Mouse (Mus musculus) cerebellum, postnatal 4 days (tissue): ENCODE measurements at regions not wholly inside any gene's neighbourhood (a gene's known extent, or its start where the extent isn't known, plus 50 kb on each side); places are given as distances from the start of the nearest gene placed in this dataset.
"Not testable (repeated sequence)": the region's sequence is repeated elsewhere in the genome, so short reads cannot be mapped to it uniquely, and the experiment has no call there.

Experiments used
- DNase-seq, 2 experiments: peaks; one replicate each; pipeline ENCODE4 v3.0.0; 2022; ENCODE audit warnings: low spot score in 2 of 2, mixed read lengths in 1 of 2

DNA sequence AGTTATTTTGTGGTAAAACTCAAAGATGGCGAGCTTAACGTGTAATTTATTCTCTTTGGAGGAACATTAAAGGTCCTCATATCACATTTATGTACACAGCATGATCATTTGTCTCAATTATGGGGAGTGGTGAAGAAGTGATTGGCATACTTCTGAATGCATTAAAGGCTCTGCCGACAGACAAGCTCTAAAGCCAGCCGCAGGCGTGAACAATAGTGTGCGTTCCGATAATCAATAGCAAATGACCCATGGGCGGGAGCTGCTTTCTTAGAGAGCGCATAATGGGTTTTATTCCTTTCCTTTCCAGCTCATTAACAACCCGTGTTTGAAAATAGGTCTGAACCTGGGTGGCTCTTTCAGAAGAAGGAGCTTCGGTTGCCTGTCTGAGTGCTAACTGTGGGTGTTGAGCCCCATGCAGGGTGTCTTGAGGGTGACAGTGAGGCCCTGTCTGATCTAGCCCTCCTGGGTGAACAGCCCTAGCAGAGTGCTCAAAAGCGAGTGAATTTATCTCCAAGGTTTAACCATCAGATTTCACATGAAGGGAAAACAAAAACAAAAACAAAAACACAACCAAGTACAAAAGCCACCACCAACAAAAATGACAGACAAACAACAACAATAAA, 210.5 kb downstream of the Zfp619 start:
- DNase-seq: no peak

DNA sequence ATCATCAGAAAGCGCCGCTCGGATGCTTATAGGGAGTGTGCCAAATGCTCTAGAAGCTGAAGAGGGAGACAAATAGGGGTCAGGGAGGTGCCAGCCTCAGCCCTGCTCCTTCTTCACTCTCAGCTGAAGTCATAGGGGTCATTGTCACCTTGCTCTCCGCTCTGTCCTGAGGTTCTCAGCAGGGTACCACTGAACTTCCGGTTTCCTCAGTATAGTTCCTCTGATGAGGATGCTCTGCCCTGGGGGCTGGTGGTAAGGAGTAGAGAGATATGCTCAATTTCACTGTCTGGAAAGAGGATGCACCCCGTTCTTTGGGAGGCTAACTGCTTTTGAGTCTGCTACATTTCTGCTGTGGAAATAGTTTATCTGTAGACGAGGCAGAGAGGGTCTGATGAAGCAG, 211.4 kb downstream of the Zfp619 start:
- DNase-seq: no peak

DNA sequence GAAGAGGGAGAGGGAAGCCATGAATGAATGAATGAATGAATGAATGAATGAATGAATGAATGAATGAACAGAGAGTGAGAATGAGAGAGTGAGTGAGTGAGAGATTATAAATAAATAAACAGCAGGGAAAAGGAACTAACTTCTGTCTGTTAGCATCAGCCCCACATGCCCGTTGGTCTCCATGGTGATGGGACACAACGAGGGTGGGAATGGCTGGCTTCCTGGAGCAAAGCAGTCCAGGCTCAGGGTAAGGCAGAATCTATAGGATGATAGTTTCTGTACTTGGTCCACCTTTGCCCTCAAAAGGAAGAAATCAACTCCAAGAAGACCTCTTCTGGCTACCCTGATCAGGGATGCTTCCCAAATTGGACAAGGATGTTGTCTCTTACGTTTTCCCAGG, 212.2 kb downstream of the Zfp619 start:
- DNase-seq: no peak

- DNase-seq: no peak
Observed at GRCm38 (mm10) chr7:39732790-39733189, 215.2 kb downstream of the Zfp619 start.

- not testable (repeated sequence) for DNase-seq
Observed at GRCm38 (mm10) chr7:39748395-39748794, 230.8 kb downstream of the Zfp619 start.

GRCm38 (mm10) chr7:39750448-39750847, 232.9 kb downstream of the Zfp619 start:
- no peak for DNase-seq

DNA sequence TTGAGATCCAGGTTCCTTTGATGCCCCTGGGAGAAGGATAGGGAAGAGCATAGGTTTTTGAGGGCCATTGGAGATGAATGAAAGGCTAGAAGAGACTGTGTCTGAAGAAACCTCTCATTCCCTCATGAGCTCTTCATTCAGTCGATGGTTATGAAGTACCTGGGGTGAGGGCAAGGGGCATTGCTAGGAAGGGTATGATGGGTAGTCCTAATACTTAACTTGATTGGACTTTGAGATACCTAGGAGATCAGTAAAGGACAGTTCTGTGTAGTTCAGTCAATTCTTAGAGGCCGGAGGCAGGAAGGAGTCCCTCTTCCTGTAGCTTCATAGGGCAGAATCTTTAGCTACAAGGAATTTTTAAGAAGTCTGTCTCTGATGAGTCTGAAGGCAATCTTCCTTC, 246.8 kb downstream of the Zfp619 start:
- no peak for DNase-seq

- no peak for DNase-seq
Observed at GRCm38 (mm10) chr7:39765094-39765493, 247.5 kb downstream of the Zfp619 start.

- DNase-seq: no peak
Observed at GRCm38 (mm10) chr7:39773291-39773690, 255.7 kb downstream of the Zfp619 start.

DNA sequence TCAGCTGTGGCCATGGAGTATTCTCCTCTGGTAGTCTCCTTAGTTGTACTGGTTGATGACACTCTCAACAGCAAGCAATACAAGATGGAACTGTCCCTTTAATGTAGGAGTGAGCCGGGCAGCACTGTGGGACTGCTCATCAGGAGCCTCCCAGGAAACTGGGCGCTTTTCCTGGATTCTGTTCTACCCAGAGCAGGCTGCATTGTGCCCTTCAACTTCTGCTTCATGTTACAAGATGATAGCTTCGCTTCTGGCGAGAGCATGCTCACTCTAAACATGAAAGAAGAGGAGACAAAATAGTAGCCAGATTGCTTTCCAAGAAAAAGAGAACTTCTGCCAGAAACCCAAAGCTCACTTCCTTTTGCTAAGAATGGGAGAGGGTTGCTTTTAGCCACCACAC, 271.8 kb downstream of the Zfp619 start:
- DNase-seq: no peak

DNA sequence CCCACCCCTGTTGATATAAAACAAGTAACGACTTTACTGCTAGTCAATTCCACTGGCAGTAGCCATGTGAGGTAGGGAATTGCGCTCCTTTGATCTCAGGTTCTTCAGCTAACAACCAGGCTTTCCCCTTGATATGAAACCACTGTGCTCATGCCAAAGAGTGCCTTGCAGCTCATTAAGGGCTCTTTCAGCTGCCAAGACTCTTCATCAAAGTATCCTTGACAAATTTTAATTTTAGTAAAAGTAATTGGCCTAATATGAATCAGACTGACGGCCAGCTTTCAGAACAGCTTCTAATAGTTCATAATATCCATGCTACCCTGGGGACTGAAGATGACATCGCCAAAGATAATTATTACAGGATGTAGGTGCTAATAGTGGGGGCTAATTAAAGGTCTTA, 272.3 kb downstream of the Zfp619 start:
- DNase-seq: no peak

GRCm38 (mm10) chr7:39794751-39795150, 277.2 kb downstream of the Zfp619 start:
- no peak for DNase-seq

DNA sequence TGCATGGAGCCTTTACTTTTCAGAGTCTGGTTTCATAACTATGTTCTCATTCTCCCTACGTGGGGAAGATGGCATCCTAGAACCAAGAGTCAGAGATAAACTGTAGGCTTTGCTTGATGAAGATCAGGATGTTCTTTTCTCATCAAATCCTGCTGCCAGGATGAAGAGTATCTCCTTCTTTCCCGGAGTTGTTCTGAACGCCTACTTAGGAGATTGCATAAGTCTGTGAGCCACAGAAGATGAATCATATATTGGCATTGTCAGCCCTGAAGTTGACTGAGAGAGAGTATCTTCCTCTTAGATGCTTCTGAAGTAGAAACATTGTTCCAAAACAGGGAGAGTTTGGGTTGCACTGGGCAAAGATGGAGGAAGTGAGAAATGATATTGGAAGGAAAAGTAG, 286.7 kb downstream of the Zfp619 start:
- no peak for DNase-seq

DNA sequence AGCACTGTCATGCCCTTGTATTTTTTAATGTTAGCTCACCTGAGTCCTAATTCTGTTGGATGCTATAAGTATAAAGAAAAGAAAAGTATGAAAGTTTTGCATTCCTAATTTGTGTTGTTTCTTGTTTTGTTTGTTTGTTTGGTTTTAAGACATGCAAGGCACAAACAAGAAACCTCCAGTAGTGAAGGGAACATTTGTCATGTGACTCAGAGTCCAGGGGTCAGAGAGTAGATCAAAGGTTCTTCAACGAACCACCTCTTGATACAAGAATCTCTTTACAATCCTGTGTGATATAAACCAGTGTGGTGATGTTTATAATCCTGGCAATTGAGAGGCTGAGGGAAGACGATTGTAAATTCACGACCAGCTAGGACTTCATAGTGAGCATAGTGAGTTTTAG, 300.5 kb downstream of the Zfp619 start:
- no peak for DNase-seq

- no peak for DNase-seq
Observed at GRCm38 (mm10) chr7:39822550-39823178, 305.1 kb downstream of the Zfp619 start.

GRCm38 (mm10) chr7:39828378-39828777, 310.8 kb downstream of the Zfp619 start:
- no peak for DNase-seq

DNA sequence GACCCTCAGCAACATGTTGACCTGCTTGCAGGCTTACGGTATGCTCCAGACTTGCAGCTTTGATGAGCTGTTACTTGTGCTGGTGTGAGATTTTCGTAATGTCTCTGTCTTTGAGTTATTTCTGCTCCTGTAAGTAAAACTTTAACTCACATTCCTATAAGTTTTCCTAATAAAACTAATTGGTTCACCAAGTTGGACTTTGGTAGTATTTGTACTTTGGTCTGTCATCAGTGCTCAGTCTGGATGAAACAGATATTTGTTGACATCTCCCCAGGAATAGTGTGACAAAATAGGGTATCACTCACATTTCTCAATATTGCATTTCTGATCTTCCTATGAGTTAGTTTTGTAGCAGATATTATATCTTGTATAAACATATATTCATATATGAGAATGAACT, 313.3 kb downstream of the Zfp619 start:
- no peak for DNase-seq

- DNase-seq: no peak
Observed at GRCm38 (mm10) chr7:39841988-39842387, 324.4 kb downstream of the Zfp619 start.

GRCm38 (mm10) chr7:39847914-39848782, 330.6 kb downstream of the Zfp619 start:
- DNase-seq: peak; percentile 32 to 57

DNA sequence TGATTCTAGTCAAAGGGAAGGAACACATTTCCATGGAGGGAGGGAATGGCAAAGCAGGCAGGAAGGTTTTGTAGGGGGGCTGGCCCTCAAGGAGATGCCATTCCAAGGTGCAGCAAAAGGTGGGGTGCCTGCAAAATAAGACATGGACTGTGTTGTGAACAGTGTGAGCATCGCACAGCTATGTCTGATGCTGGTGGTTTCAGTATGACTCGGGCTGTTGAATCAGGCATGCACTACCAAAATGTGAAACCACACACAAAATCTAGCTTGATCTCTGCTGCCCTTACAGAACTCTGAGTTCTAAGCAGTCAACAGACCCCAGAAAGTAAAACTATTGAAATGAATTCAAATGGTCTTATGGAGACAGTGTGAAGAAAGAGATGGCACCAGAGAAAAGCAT, 339.7 kb downstream of the Zfp619 start:
- no peak for DNase-seq

DNA sequence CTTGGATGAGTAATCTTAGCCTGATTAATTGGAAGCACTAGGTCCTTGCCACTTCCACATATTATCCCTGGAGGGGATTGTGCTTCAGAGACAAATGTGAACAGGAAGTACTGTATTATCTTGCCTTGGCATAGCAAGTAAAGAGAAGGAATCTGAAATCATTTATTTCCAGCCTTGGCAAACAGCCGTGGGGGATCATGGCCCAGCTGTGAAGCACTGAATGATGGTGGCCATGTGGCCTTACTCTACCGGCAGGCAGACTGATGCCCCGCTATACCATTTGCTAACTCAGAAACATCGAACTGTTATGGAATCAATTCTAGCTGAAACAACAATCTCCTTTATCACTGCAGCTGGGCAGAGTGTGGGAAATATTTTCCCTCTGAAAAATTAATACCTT, 345.3 kb downstream of the Zfp619 start:
- DNase-seq: no peak

DNA sequence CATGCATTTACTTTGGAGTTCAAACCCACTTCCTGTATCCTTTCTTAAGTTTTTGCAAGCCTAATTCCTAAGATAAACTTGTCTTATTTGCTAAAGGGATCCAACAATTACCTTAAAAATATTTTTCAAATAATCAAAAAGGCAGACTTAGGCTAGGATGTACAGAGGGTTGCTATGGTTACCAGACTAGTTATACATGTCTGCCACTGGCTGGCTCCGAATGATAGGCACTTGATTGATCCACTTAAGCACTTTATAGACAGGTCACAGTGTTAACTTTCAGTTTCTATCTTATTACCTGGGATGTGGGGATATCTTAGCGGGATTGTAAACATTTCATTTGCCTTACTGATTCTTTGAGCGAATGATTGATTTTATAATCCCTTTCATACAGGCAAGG, 346.6 kb downstream of the Zfp619 start:
- no peak for DNase-seq

GRCm38 (mm10) chr7:39864781-39865180, 347.2 kb downstream of the Zfp619 start:
- no peak for DNase-seq
